Mouse (Mus musculus): ENCODE results near the gene Sec14l3.
"Not testable (repeated sequence)": the region's sequence is repeated elsewhere in the genome, so short reads cannot be mapped to it uniquely, and the experiment has no call there.

Sec14l3 gene

GRCm38 (mm10) chr11:4064627-4065122, at the start of gene Sec14l3:
TSS of gene Sec14l3 (plus strand) at chr11:4064841.
- DNase-seq (ENCODE audit: low read depth, low spot score) = no peak

GRCm38 (mm10) chr11:4015796-4016195, 48.8 kb upstream of the Sec14l3 start:
- DNase-seq (ENCODE audit: low read depth, low spot score) = not testable (repeated sequence)

GRCm38 (mm10) chr11:4022111-4022510, 42.5 kb upstream of the Sec14l3 start:
- DNase-seq (ENCODE audit: low read depth, low spot score) = not testable (repeated sequence)

GRCm38 (mm10) chr11:4023321-4023720, 41.3 kb upstream of the Sec14l3 start:
- DNase-seq (ENCODE audit: low read depth, low spot score) = no peak

GRCm38 (mm10) chr11:4027066-4027465, 37.6 kb upstream of the Sec14l3 start:
- no peak for DNase-seq (ENCODE audit: low read depth, low spot score)

- DNase-seq (ENCODE audit: low read depth, low spot score) = no peak
These were observed 36.9 kb upstream of the Sec14l3 start for GRCm38 (mm10) chr11:4027561-4028334.

GRCm38 (mm10) chr11:4029343-4029742, 35.3 kb upstream of the Sec14l3 start:
- DNase-seq (ENCODE audit: low read depth, low spot score) = no peak

- DNase-seq (ENCODE audit: low read depth, low spot score) = no peak
These were observed 33.3 kb upstream of the Sec14l3 start, which contains the start of gene Sec14l4 for GRCm38 (mm10) chr11:4031126-4031941. TSS of gene Sec14l4 (plus strand) at chr11:4031462.

- DNase-seq (ENCODE audit: low read depth, low spot score) = no peak
These were observed 32.7 kb upstream of the Sec14l3 start for GRCm38 (mm10) chr11:4031961-4032360.

GRCm38 (mm10) chr11:4033471-4033870, 31.2 kb upstream of the Sec14l3 start:
- DNase-seq (ENCODE audit: low read depth, low spot score) = no peak

GRCm38 (mm10) chr11:4034169-4034568, 30.5 kb upstream of the Sec14l3 start:
- no peak for DNase-seq (ENCODE audit: low read depth, low spot score)

- DNase-seq (ENCODE audit: low read depth, low spot score) = no peak
These were observed 29.3 kb upstream of the Sec14l3 start for GRCm38 (mm10) chr11:4035116-4035892.

- no peak for DNase-seq (ENCODE audit: low read depth, low spot score)
These were observed 28.7 kb upstream of the Sec14l3 start for GRCm38 (mm10) chr11:4035916-4036315.

GRCm38 (mm10) chr11:4036365-4037084, 28.1 kb upstream of the Sec14l3 start:
- no peak for DNase-seq (ENCODE audit: low read depth, low spot score)

GRCm38 (mm10) chr11:4039951-4040350, 24.7 kb upstream of the Sec14l3 start:
- DNase-seq (ENCODE audit: low read depth, low spot score) = no peak

GRCm38 (mm10) chr11:4041123-4041625, 23.5 kb upstream of the Sec14l3 start:
- no peak for DNase-seq (ENCODE audit: low read depth, low spot score)

GRCm38 (mm10) chr11:4043081-4043480, 21.6 kb upstream of the Sec14l3 start:
- no peak for DNase-seq (ENCODE audit: low read depth, low spot score)

- DNase-seq (ENCODE audit: low read depth, low spot score) = no peak
These were observed 18.1 kb upstream of the Sec14l3 start for GRCm38 (mm10) chr11:4046526-4046925.

- DNase-seq (ENCODE audit: low read depth, low spot score) = no peak
These were observed 16.9 kb upstream of the Sec14l3 start for GRCm38 (mm10) chr11:4047766-4048165.

GRCm38 (mm10) chr11:4048438-4048837, 16.2 kb upstream of the Sec14l3 start:
- no peak for DNase-seq (ENCODE audit: low read depth, low spot score)

- DNase-seq (ENCODE audit: low read depth, low spot score) = peak; percentile 81
These were observed 11.1 kb upstream of the Sec14l3 start for GRCm38 (mm10) chr11:4053586-4053985.

Measured in CD4-positive, CD25-positive, alpha-beta regulatory T cell, adult 2 months (primary cell).